Comparison of ENCODE assay signal across 9 mouse cellular contexts in genomic region chr6:85262865-85263515, GRCm38 (mm10).
DNase-seq lines count a peak whose midpoint lies in the region; ATAC-seq and TF ChIP-seq lines count a peak whose summit lies in the region.
"Had no signal": no experiment of that assay in that cellular context is flagged by ENCODE, and none has a peak within 500 bp of the region (broad histone marks: within the 10 kb centered on the region; RNA-seq: fewer than 3 reads in every experiment).

No protein-coding gene starts in this region.

- no peaks in the 10 kb centered on the region for H3K36me3 ChIP-seq in heart, postnatal 0 days (replicated peaks; ENCODE audit: control insufficient read depth, insufficient read depth, low read length)
- no peaks in the 10 kb centered on the region for H3K36me3 ChIP-seq in liver, embryonic 16.5 days (ENCODE audit: control insufficient read depth, insufficient read depth)
- H3K36me3 ChIP-seq: embryonic facial prominence, embryonic 15.5 days had no signal

- no peaks in the 10 kb centered on the region for H3K4me1 ChIP-seq in heart, postnatal 0 days (ENCODE audit: control insufficient read depth, insufficient read depth)
- no peaks in the 10 kb centered on the region for H3K4me1 ChIP-seq in liver, embryonic 16.5 days (ENCODE audit: control insufficient read depth, low read depth, low read length)

- H3K27me3 ChIP-seq in heart, postnatal 0 days (ENCODE audit: control insufficient read depth, insufficient read depth, low read length), result 0 out of 2 replicates have a peak, but pooled peaks cover 5% of the 10 kb centered on the region
- no peaks in the 10 kb centered on the region for H3K27me3 ChIP-seq in liver, embryonic 16.5 days (ENCODE audit: control insufficient read depth, insufficient read depth, low read depth, low read length)
- H3K27me3 ChIP-seq: embryonic facial prominence, embryonic 15.5 days had no signal

- no peak overlapping the region for H3K9ac ChIP-seq in heart, postnatal 0 days (replicated peaks; ENCODE audit: low read depth, low read length)
- H3K9ac ChIP-seq in liver, embryonic 16.5 days (ENCODE audit: low read depth, low read length), result no peak overlapping the region
- H3K9ac ChIP-seq: embryonic facial prominence, embryonic 15.5 days had no signal

- WGBS in heart, postnatal 0 days, result 95% methylated on average over 4 of the region's 4 CpGs
- 76% methylated on average over 4 of the region's 4 CpGs for WGBS in liver, embryonic 16.5 days (ENCODE audit: insufficient replicate concordance)

- intact Hi-C loops in left cerebral cortex, postnatal 4 days (cut with DNase I), result no loop called here
- intact Hi-C loops in left cerebral cortex, postnatal 10 days (cut with DNase I), result no loop called here

- H3K9me3 ChIP-seq in heart, postnatal 0 days (replicated peaks; ENCODE audit: control insufficient read depth, low read length), result no peaks in the 10 kb centered on the region
- no peaks in the 10 kb centered on the region for H3K9me3 ChIP-seq in liver, embryonic 16.5 days (replicated peaks; ENCODE audit: control insufficient read depth, low read length)
- H3K9me3 ChIP-seq: embryonic facial prominence, embryonic 15.5 days had no signal

- H3K27ac ChIP-seq in heart, postnatal 0 days (ENCODE audit: low read depth), result no peak overlapping the region
- H3K27ac ChIP-seq in liver, embryonic 16.5 days (ENCODE audit: low read length), result no peak overlapping the region
- H3K27ac ChIP-seq: embryonic facial prominence, embryonic 15.5 days had no signal

- no peak overlapping the region for H3K4me2 ChIP-seq in heart, postnatal 0 days (ENCODE audit: low read depth, low read length)
- H3K4me2 ChIP-seq in liver, embryonic 16.5 days (ENCODE audit: low read depth, low read length), result no peak overlapping the region
- H3K4me2 ChIP-seq: embryonic facial prominence, embryonic 15.5 days had no signal

- TF ChIP-seq CTCF in heart, postnatal 0 days (IDR thresholded peaks at IDR 0.05; ENCODE audit: low read depth), result peak; percentile 73

- DNase-seq in left cerebral cortex, postnatal 4 days, result peak; percentile 64
- no peak for DNase-seq in left cerebral cortex, postnatal 10 days (ENCODE audit: extremely low spot score in 1 of 2, low spot score in 2 of 2)
- peak; percentile 73 for DNase-seq in NIH3T3 (ENCODE audit: low read depth)
- peak; percentile 81 to 87 for DNase-seq in cerebellum, postnatal 10 days
- DNase-seq in heart, postnatal 0 days (ENCODE audit: low spot score), result peak; percentile 49
- peak; percentile 28 for DNase-seq in thymus, postnatal 0 days (ENCODE audit: low spot score)
- no peak for DNase-seq in layer of hippocampus, postnatal 36 days

- no peak overlapping the region for H3K4me3 ChIP-seq in heart, postnatal 0 days (ENCODE audit: low read depth, low read length)
- H3K4me3 ChIP-seq in liver, embryonic 16.5 days (ENCODE audit: low read depth, low read length), result no peak overlapping the region
- H3K4me3 ChIP-seq: embryonic facial prominence, embryonic 15.5 days had no signal

- TF ChIP-seq EP300 in heart, postnatal 0 days (IDR thresholded peaks at IDR 0.05; ENCODE audit: low read depth), result no peak

- no peak for ATAC-seq in heart, postnatal 0 days (ENCODE audit: insufficient read depth, low read depth)
- 0 out of 2 replicates have a peak, but pooled peaks have one; percentile 27 for ATAC-seq in liver, embryonic 16.5 days (ENCODE audit: low read depth)

Comparison
In these comparisons a context has a peak if more than half of its experiments do, and no peak if none do; other contexts are left out.
1. DNase-seq: peak in left cerebral cortex, postnatal 4 days (single experiment), NIH3T3 (single experiment), cerebellum, postnatal 10 days (2 of 2), heart, postnatal 0 days (single experiment) and thymus, postnatal 0 days (single experiment); none in left cerebral cortex, postnatal 10 days (0 of 2) and layer of hippocampus, postnatal 36 days (0 of 2).